ENCODE assay signal across 27 mouse cellular contexts in the genomic region with DNA sequence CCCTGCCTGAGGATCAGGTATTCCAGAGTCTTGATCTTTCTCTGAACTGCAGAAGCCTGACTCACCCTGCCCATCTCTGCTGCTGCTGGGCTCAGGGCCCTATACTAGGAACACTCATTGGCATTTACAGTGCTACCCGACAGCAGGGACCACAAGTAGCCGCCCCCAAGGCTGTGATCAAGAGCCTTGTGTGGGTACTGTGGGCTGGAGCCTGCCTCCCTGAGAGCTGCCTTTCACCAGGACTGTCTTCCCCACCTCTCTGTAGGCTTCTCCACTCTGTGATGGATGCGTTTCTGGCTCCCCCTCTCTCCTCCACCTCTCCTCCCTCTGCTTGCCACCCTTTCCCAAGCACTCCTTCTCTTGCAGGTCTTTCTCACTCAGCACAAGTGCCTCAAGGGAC.
"Had no signal": no experiment of that assay in that cellular context is flagged by ENCODE, and none has a peak within 500 bp of the region (broad histone marks: within the 10 kb centered on the region; RNA-seq: fewer than 3 reads in every experiment).

No protein-coding gene starts in this region.

- H3K9ac ChIP-seq: forebrain, postnatal 0 days; heart, embryonic 13.5 days; heart, embryonic 15.5 days; hindbrain, embryonic 13.5 days; hindbrain, embryonic 15.5 days; kidney, embryonic 15.5 days; limb, embryonic 13.5 days; limb, embryonic 15.5 days; liver, embryonic 13.5 days had no signal

- H3K4me2 ChIP-seq: heart, embryonic 11.5 days; heart, embryonic 13.5 days; heart, embryonic 15.5 days; hindbrain, embryonic 13.5 days; hindbrain, embryonic 15.5 days; kidney, embryonic 15.5 days; limb, embryonic 13.5 days; limb, embryonic 15.5 days; liver, embryonic 13.5 days had no signal

- H3K36me3 ChIP-seq: heart, embryonic 13.5 days; heart, embryonic 15.5 days; hindbrain, embryonic 13.5 days; hindbrain, embryonic 15.5 days; kidney, embryonic 15.5 days; limb, embryonic 13.5 days; limb, embryonic 15.5 days; liver, embryonic 13.5 days had no signal

- H3K27me3 ChIP-seq: heart, embryonic 13.5 days; heart, embryonic 15.5 days; hindbrain, embryonic 15.5 days; kidney, embryonic 15.5 days; limb, embryonic 13.5 days; limb, embryonic 15.5 days had no signal

- H3K27ac ChIP-seq: heart, adult 2 months; heart, embryonic 13.5 days; heart, embryonic 15.5 days; hindbrain, embryonic 13.5 days; hindbrain, embryonic 15.5 days; hindbrain, postnatal 0 days; kidney, embryonic 15.5 days; kidney, postnatal 0 days; limb, embryonic 13.5 days; limb, embryonic 15.5 days; liver, embryonic 13.5 days had no signal

- ATAC-seq: forebrain, postnatal 0 days; hindbrain, postnatal 0 days; intestine, embryonic 16.5 days had no signal

- DNase-seq: forebrain, postnatal 0 days; gastrocnemius, postnatal 14 days; gastrocnemius, postnatal 36 days; heart, adult 11 months; heart, adult 2 months; heart, postnatal 14 days; heart, postnatal 36 days; kidney, adult 11 months; kidney, adult 2 months; kidney, adult 9 months; kidney, postnatal 14 days; kidney, postnatal 36 days; layer of hippocampus, adult 9-11 months; layer of hippocampus, postnatal 36 days; left cerebral cortex, postnatal 4 days; liver, embryonic 13.5 days had no signal

- H3K4me3 ChIP-seq: heart, adult 2 months; heart, embryonic 13.5 days; heart, embryonic 15.5 days; hindbrain, embryonic 13.5 days; hindbrain, embryonic 15.5 days; kidney, embryonic 15.5 days; limb, embryonic 13.5 days; limb, embryonic 15.5 days; liver, embryonic 13.5 days had no signal

- H3K4me1 ChIP-seq: hindbrain, embryonic 15.5 days; limb, embryonic 13.5 days; limb, embryonic 15.5 days had no signal

- H3K9me3 ChIP-seq: heart, embryonic 13.5 days; heart, embryonic 15.5 days; hindbrain, embryonic 13.5 days; hindbrain, embryonic 15.5 days; kidney, embryonic 15.5 days; limb, embryonic 13.5 days; limb, embryonic 15.5 days; liver, embryonic 13.5 days had no signal
